Mouse (Mus musculus) frontal cortex, postnatal 36 days (tissue): Measurements from ENCODE around the gene Wdr45.

ENCODE experiments used
- DNase-seq, 2 experiments: peaks; one replicate each; pipeline ENCODE4 v3.0.0; 2022; ENCODE audit warnings: low spot score in 2 of 2

The Wdr45 gene

DNA sequence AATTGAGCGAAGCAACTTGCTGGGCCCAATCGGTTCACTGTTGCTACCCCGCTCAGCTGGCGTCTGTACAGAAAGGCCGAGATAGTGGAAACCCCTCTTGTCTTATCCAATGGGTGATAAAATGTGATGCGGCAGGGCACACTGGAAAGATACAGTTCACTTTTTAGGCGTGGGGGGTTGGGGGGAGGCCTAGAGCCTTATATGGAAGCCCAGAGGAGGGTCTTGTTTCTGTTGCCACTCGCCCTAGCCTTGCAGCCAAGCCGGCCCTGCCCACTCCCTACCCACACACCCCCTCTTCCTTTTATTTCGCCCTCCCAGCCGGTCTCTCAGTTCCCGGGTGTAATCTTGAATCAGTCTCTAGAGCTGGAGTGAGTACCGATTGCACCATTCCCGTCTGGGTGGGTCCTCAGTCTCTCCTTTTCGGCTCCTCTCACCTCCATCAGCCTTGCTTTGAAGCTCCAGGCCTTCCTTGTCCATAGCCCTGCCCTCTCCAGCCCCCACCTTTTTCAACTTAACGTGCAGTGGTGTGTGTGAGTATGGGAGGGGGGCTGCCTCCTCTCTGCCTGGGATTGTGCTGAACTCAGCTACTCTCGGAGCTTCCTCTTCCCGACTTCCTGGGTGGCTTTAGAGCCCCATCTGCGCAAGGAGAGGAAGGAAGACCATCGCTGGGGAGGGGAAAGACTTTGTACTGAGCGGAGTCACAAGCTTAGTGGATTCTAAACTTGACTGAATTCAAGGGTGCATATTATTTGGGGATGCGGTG, 49.7 kb downstream of the Wdr45 start:
- peak in 1 of 2 experiments; percentile 11 for DNase-seq

DNA sequence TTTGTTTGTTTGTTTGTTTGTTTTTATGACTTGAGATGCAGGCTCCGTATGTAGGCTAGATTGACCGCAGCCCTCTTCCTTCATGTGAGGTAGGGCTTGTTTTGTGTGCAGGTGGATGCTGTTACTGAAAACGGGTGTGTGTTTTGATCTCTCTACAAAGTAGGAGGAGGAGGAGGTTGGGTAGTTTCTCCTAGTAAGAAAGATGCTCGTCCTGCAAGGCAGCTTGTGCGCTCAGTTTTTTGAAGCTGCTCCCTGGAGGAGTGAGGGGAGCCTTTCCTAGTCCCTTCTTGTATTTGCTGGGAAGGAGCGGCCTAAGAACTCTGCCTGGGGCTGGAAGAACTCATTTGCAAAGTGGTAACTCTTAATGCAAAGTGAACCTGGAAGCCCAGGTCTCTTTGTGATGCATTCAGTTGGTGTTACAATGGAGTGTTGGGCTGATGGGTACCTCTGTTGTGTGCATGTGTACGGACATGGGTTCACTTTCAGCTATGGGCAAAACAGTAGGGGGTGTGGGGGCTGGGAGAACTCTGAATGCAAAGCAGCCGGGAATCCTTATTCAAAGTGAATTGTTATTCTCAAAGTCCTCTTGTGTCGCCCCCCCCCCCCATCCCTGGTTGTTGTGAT, 50.6 kb downstream of the Wdr45 start:
- DNase-seq = no peak

GRCm38 (mm10) chrX:7765281-7765670, 51.1 kb downstream of the Wdr45 start:
- DNase-seq = no peak

DNA sequence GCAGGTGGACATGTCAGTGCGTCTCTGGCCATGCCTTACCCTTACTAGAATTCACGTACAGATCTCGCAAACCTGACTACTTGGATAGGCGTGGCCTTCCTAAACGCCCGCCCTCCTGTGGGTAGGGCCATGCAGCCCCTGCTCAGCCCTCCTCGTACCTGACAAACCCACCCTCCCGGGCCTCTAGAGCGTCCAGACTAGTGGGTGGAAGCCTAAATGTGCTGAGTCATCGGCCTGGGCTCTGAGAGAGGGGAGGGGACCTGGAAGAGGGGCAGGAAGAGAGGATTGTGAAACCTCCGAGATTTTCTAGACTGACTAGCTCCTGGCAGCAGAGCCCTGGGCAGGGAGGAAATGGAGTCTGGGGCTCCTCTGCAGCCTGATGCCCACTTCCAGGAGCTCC, 51.6 kb downstream of the Wdr45 start:
- no peak for DNase-seq

- DNase-seq = no peak
Measured at GRCm38 (mm10) chrX:7769302-7770017, 55.3 kb downstream of the Wdr45 start.

GRCm38 (mm10) chrX:7772766-7773165, 58.6 kb downstream of the Wdr45 start:
- DNase-seq = no peak

DNA sequence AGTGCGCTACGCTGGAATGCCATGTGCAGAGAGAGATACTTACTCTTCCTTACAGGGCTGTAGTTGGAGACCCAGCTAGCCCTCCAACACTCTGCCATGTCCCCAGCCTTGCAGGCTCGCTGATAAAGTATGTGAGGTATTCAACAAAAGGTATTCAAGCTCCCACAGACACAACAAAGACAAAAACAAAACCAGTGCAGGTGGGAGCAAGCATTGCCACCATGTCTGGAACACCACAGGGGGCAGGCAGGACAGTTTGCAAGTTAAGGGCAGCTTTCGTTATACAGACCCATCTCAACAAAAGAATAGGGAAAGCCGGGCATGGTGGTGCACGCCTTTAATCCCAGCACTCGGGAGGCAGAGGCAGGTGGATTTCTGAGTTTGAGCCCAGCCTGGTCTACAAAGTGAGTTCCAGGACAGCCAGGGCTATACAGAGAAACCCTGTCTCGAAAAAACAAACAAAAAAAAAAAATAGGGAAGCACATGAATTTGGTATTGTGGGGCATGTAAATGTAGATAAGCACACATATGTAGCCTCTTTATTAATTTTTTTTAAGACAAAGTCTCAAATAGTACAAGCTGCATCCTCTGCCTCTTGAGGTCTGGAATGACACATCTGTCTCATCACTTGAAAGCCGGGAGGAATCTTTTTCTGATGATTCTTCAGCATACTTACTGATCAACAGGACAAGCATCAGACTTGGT, 61.5 kb downstream of the Wdr45 start:
- DNase-seq = no peak

DNA sequence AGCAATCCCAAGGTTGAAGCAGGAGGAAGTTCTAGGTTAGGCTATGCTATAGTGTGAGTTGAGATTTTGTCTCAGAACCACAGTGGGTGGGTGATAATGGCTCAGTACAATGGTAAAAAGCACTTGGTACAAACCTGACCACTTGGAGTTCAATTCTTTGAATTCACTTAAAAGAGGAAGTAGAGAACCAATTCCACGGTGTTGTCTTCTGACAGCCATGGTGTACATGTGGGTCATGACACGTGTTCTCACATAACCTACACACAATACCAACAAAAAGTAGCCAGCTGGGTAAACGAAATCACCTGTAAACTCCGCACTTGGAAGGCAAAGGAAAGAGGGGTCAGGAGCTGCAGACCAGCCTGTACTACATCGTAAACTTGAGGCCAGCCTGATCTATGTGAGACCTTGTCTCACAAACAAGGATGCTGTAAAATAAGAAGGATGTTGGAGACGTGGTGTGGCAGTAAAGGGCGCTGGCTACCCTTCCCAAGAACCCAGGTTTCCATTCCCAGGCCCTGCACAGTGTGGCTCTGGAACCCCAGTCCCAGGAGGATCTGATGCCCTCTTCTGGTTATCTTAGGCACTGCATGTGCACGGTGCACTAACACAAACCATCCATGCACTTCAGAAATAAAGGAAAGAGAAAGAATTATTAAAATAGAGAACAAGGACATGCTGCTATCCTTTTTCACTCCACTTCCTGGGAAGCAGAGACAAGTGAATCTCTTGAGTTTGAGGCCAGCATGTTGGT, 62.4 kb downstream of the Wdr45 start:
- DNase-seq = peak; percentile 40 to 68
